Mouse (Mus musculus) myocyte (in vitro differentiated cells): ENCODE measurements around the gene Arhgap35.

Source experiments
- CEBPB ChIP-seq: IDR thresholded peaks from 2 replicates; pipeline ENCODE4 v1.6.1; 2011; ENCODE audit warnings: mild to moderate bottlenecking, moderate library complexity; ENCODE audit not compliant: poor library complexity, insufficient read depth, severe bottlenecking
- E2F4 ChIP-seq: IDR thresholded peaks from one replicate; pipeline ENCODE4 v1.6.1; 2011; ENCODE audit warnings: mild to moderate bottlenecking, control low read depth, moderate library complexity; ENCODE audit not compliant: insufficient read depth
- MAX ChIP-seq: IDR thresholded peaks from one replicate; pipeline ENCODE4 v1.6.1; 2011; ENCODE audit warnings: low read depth, mild to moderate bottlenecking, control low read depth
- MYOD1 ChIP-seq, 3 experiments: IDR thresholded peaks; one replicate each; pipeline ENCODE4 v1.6.1; 2011; ENCODE audit warnings: control low read depth in 2 of 3, low read depth in 2 of 3, mild to moderate bottlenecking in 2 of 3, moderate library complexity in 1 of 3; ENCODE audit not compliant: insufficient read length in 2 of 3, control insufficient read depth in 1 of 3
- POLR2A ChIP-seq: IDR thresholded peaks from one replicate; pipeline ENCODE4 v1.6.1; 2011; ENCODE audit warnings: low read depth, mild to moderate bottlenecking, control low read depth, moderate library complexity; ENCODE audit not compliant: insufficient read length
- POLR2AphosphoS2 ChIP-seq: IDR thresholded peaks from one replicate; pipeline ENCODE4 v1.6.1; 2011; ENCODE audit warnings: low read depth, control low read depth; ENCODE audit not compliant: insufficient read length
- SRF ChIP-seq: IDR thresholded peaks from one replicate; pipeline ENCODE4 v1.6.1; 2011; ENCODE audit warnings: low read depth; ENCODE audit not compliant: control insufficient read depth, insufficient read length
- TCF12 ChIP-seq: IDR thresholded peaks from one replicate; pipeline ENCODE4 v1.6.1; 2011; ENCODE audit warnings: mild to moderate bottlenecking, control low read depth; ENCODE audit not compliant: poor library complexity, insufficient read depth, severe bottlenecking
- TCF3 ChIP-seq: IDR thresholded peaks from one replicate; pipeline ENCODE4 v1.6.1; 2011; ENCODE audit warnings: low read depth, control low read depth; ENCODE audit not compliant: insufficient read length
- USF1 ChIP-seq: IDR thresholded peaks from one replicate; pipeline ENCODE4 v1.6.1; 2011; ENCODE audit warnings: low read depth, mild to moderate bottlenecking, control low read depth, moderate library complexity

GRCm38 (mm10) chr7:16608961-16609360, 5.8 kb downstream of the Arhgap35 start:
- TF ChIP-seq CEBPB (no peak), MAX (no peak), TCF12 (no peak), POLR2A (no peak), USF1 (no peak), SRF (no peak), E2F4 (no peak), TCF3 (no peak), POLR2AphosphoS2 (no peak), MYOD1 (IDR thresholded peaks at IDR 0.05; ENCODE audit: control insufficient read depth in 1 of 3, insufficient read length in 2 of 3, low read depth in 2 of 3) (no peak)
